9 mouse cellular contexts compared by ENCODE assay signal in genomic region chr17:10040951-10041359, GRCm38 (mm10).
A peak's percentile ranks its signal among the peaks of the same experiment; 100 is the strongest.
DNase-seq lines count a peak whose midpoint lies in the region; ATAC-seq and TF ChIP-seq lines count a peak whose summit lies in the region.
"Had no signal": no experiment of that assay in that cellular context is flagged by ENCODE, and none has a peak within 500 bp of the region (broad histone marks: within the 10 kb centered on the region; RNA-seq: fewer than 3 reads in every experiment).

No protein-coding gene starts in this region.

- WGBS in kidney, adult 2 months: 52% methylated on average over 4 of the region's 4 CpGs
- 87% methylated on average over 4 of the region's 4 CpGs for WGBS in forebrain, embryonic 13.5 days
- WGBS in forebrain, embryonic 14.5 days: 88% methylated on average over 4 of the region's 4 CpGs

- H3K9me3 ChIP-seq in forebrain, embryonic 13.5 days (replicated peaks): no peaks in the 10 kb centered on the region
- no peaks in the 10 kb centered on the region for H3K9me3 ChIP-seq in forebrain, embryonic 14.5 days (replicated peaks; ENCODE audit: control insufficient read depth, low read length)

- peak; percentile 72 for DNase-seq in kidney, adult 2 months
- DNase-seq in kidney, adult 18-20 months: no peak
- peak; percentile 83 for DNase-seq in heart, adult 8-10 months (ENCODE audit: low spot score)
- DNase-seq in kidney, postnatal 25 days: peak; percentile 30 to 66
- no peak for DNase-seq in testis, postnatal 14 days (ENCODE audit: low spot score)
- no peak for DNase-seq in forebrain, embryonic 14.5 days (ENCODE audit: low spot score)
- DNase-seq: midbrain, embryonic 14.5 days had no signal

- H3K36me3 ChIP-seq in kidney, adult 2 months (ENCODE audit: control insufficient read depth, insufficient read depth, low read length): no peaks in the 10 kb centered on the region
- no peaks in the 10 kb centered on the region for H3K36me3 ChIP-seq in forebrain, embryonic 13.5 days (ENCODE audit: poor library complexity, severe bottlenecking)
- no peaks in the 10 kb centered on the region for H3K36me3 ChIP-seq in forebrain, embryonic 14.5 days (ENCODE audit: control insufficient read depth, insufficient read depth, low read length)

- peak; percentile 71 for ATAC-seq in megakaryocyte progenitor cell, adult 5-6 weeks (replicated peaks; ENCODE audit: poor library complexity)
- ATAC-seq in forebrain, embryonic 13.5 days: no peak
- ATAC-seq in forebrain, embryonic 14.5 days: no peak

- no peak for TF ChIP-seq CTCF in kidney, adult 2 months (conservative IDR thresholded peaks at IDR 0.05; ENCODE audit: insufficient read depth, insufficient read length, low read depth, low read length)

- H3K4me3 ChIP-seq in kidney, adult 2 months (ENCODE audit: insufficient read depth, low read depth, low read length): no peak overlapping the region
- H3K4me3 ChIP-seq in forebrain, embryonic 13.5 days: no peak overlapping the region
- no peak overlapping the region for H3K4me3 ChIP-seq in forebrain, embryonic 14.5 days (ENCODE audit: low read depth, low read length)

- TF ChIP-seq POLR2A in kidney, adult 2 months (IDR thresholded peaks at IDR 0.05; ENCODE audit: low read depth, low read length): no peak

- peaks cover 4% of the 10 kb centered on the region; the same call in 1 of the 2 replicates for H3K4me1 ChIP-seq in kidney, adult 2 months (ENCODE audit: control insufficient read depth, insufficient read depth, low read length)
- H3K4me1 ChIP-seq in forebrain, embryonic 13.5 days: no peaks in the 10 kb centered on the region
- H3K4me1 ChIP-seq in forebrain, embryonic 14.5 days (ENCODE audit: control insufficient read depth, insufficient read depth, low read length): no peaks in the 10 kb centered on the region

- no peak overlapping the region for H3K4me2 ChIP-seq in forebrain, embryonic 13.5 days
- no peak overlapping the region for H3K4me2 ChIP-seq in forebrain, embryonic 14.5 days (ENCODE audit: low read length)

- peak overlapping the region; percentile 18; the same call in 1 of the 2 replicates for H3K27ac ChIP-seq in kidney, adult 2 months (ENCODE audit: insufficient read depth, low read depth, low read length)
- no peak overlapping the region for H3K27ac ChIP-seq in forebrain, embryonic 13.5 days
- H3K27ac ChIP-seq in forebrain, embryonic 14.5 days (ENCODE audit: low read depth, low read length): no peak overlapping the region

- no peak overlapping the region for H3K9ac ChIP-seq in forebrain, embryonic 13.5 days
- H3K9ac ChIP-seq in forebrain, embryonic 14.5 days (ENCODE audit: low read length): no peak overlapping the region

- H3K27me3 ChIP-seq in kidney, adult 2 months (replicated peaks; ENCODE audit: control insufficient read depth, insufficient read depth, low read length): no peaks in the 10 kb centered on the region
- no peaks in the 10 kb centered on the region for H3K27me3 ChIP-seq in forebrain, embryonic 13.5 days
- no peaks in the 10 kb centered on the region for H3K27me3 ChIP-seq in forebrain, embryonic 14.5 days (replicated peaks; ENCODE audit: control insufficient read depth, insufficient read depth, low read length)

Comparison
In these comparisons a context has a peak if more than half of its experiments do, and no peak if none do; other contexts are left out.
1. DNase-seq: peak in kidney, adult 2 months (single experiment), heart, adult 8-10 months (single experiment) and kidney, postnatal 25 days (2 of 2); none in kidney, adult 18-20 months (single experiment), testis, postnatal 14 days (single experiment) and forebrain, embryonic 14.5 days (single experiment).